Mouse (Mus musculus): ENCODE measurements around the gene Sucnr1.

DNA sequence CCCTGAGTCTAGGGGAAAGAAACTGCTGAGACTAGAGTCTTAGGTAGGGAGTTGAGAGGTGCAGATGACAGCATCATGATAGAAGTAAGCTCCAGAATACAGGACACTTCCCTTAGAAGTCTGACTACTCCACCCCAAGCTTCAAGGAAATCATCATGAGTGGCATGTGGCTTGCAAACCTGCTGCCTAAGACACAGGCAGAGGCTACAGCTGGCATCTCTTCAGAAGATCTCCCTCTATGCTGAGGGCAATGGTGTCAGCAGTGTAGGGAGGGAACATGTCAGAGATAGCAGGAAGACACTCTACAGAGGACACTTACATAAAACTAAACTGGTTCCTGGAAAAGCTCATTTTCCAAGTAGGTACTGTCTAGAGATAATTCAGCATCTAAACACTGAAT, 27.1 kb downstream of the Sucnr1 start:
- TF ChIP-seq CTCF (IDR thresholded peaks at IDR 0.05; ENCODE audit: low read depth, low read length), result no peak
- no peak for TF ChIP-seq GATA1 (IDR thresholded peaks at IDR 0.05; ENCODE audit: borderline replicate concordance, low read length)
- no peak for TF ChIP-seq TAL1 (conservative IDR thresholded peaks at IDR 0.05; ENCODE audit: low read depth, low read length)
- TF ChIP-seq POLR2AphosphoS5 (IDR thresholded peaks at IDR 0.05; ENCODE audit: insufficient replicate concordance, low read depth, low read length), result no peak
